ENCODE assay signal across 8 mouse cellular contexts in the genomic region with DNA sequence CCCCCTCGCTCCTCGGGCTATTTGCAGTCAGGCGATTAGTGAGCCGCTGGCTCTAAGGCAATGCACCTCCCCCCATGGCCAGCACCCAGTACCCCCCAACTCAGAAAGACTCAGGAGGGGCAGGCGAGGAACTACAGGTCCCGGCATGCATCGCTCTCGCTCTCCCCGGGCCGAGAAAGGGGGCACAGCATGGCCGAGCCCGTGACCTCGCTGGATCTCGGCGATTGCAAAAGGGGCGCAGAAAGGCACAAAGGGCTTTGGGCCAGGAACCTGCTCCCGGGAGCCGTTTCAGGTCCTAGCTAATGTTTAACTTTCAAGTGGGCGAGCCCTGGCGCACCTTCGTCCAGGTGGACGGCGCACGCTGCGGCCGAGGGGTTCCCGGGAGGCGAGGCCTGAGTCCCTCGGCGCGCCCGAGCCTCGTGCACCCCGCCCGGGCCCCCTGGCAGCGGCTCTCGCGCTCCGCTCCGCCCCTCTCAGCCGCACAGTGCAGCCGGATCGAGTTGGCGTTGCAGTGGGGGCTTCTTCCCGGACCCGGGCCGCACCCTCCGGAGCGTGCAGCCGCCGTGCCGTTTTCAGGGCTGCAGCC. TPM values are rescaled to one million over a fixed set of nuclear protein-coding genes. Genes with fewer than 3 reads are reported as not detected.
A peak's percentile ranks its signal among the peaks of the same experiment; 100 is the strongest.
DNase-seq lines count a peak whose midpoint lies in the region; ATAC-seq and TF ChIP-seq lines count a peak whose summit lies in the region.

No protein-coding gene starts in this region.

- TF ChIP-seq CTCF in CH12.LX (conservative IDR thresholded peaks at IDR 0.05 in 1 of 2, IDR thresholded peaks at IDR 0.05 in 1 of 2; ENCODE audit: low read depth in 2 of 2, low read length in 2 of 2) = no peak
- no peak for TF ChIP-seq CTCF in bone marrow macrophage, adult 2 months (IDR thresholded peaks at IDR 0.05; ENCODE audit: low read depth, low read length)
- no peak for TF ChIP-seq CTCF in embryonic fibroblast, embryonic 13.5 days (IDR thresholded peaks at IDR 0.05; ENCODE audit: borderline replicate concordance, insufficient read depth, low read length)
- no peak for TF ChIP-seq CTCF in heart, postnatal 0 days (IDR thresholded peaks at IDR 0.05; ENCODE audit: low read depth)

- H3K79me2 ChIP-seq in CH12.LX (replicated peaks; ENCODE audit: control insufficient read depth, extremely low read depth, insufficient read depth, poor library complexity, severe bottlenecking) = peaks cover 27% of the 10 kb centered on the region

- peak; percentile 33; the same call in 1 of the 2 replicates for TF ChIP-seq POLR2A in CH12.LX (IDR thresholded peaks at IDR 0.05; ENCODE audit: low read depth, low read length)
- TF ChIP-seq POLR2A in bone marrow macrophage, adult 2 months (IDR thresholded peaks at IDR 0.05; ENCODE audit: borderline replicate concordance, low read depth, low read length) = no peak
- TF ChIP-seq POLR2A in embryonic fibroblast, embryonic 13.5 days (IDR thresholded peaks at IDR 0.05; ENCODE audit: low read depth, low read length) = peak; percentile 18; the same call in 1 of the 2 replicates

- in situ Hi-C loops in CH12.LX (cut with MboI; ENCODE audit: low pct_ligation_motif_present, low pct_unique_long_range_greater_than_20kb, low sequenced_read_pairs) = no loop called here

- H3K4me2 ChIP-seq in CH12.LX (ENCODE audit: insufficient read depth, low read depth, poor library complexity, severe bottlenecking) = peak overlapping the region; percentile 89
- H3K4me2 ChIP-seq in heart, postnatal 0 days (ENCODE audit: low read depth, low read length) = peak overlapping the region; percentile 90

- peaks cover 36 to 40% of the 10 kb centered on the region in 2 experiments for H3K36me3 ChIP-seq in CH12.LX (replicated peaks in 1 of 2; ENCODE audit: control insufficient read depth in 1 of 2, insufficient read depth in 1 of 2, low read length in 1 of 2)
- peaks cover 28% of the 10 kb centered on the region for H3K36me3 ChIP-seq in heart, postnatal 0 days (replicated peaks; ENCODE audit: control insufficient read depth, insufficient read depth, low read length)

- no peak for DNase-seq in CH12.LX (ENCODE audit: extremely low read depth)
- DNase-seq in heart, postnatal 0 days (ENCODE audit: low spot score) = peak; percentile 63
- peak; percentile 86 to 90 for DNase-seq in kidney, postnatal 36 days
- peak; percentile 77 for DNase-seq in lung, postnatal 36 days
- DNase-seq in retina, embryonic 14.5 days (ENCODE audit: low spot score) = peak; percentile 73
- peak; percentile 69 to 75 for DNase-seq in thymus, postnatal 36 days

- H3K4me1 ChIP-seq in CH12.LX (ENCODE audit: control insufficient read depth in 1 of 2, insufficient read depth in 2 of 2) = peaks cover 5 to 18% of the 10 kb centered on the region in 2 experiments; a peak in 3 of 4 replicates
- peaks cover 10% of the 10 kb centered on the region for H3K4me1 ChIP-seq in bone marrow macrophage, adult 2 months (ENCODE audit: control insufficient read depth, insufficient read depth, low read length)
- H3K4me1 ChIP-seq in embryonic fibroblast, embryonic 13.5 days (ENCODE audit: control insufficient read depth, insufficient read depth, low read length) = peaks cover 3% of the 10 kb centered on the region; the same call in 1 of the 2 replicates
- peaks cover 37% of the 10 kb centered on the region for H3K4me1 ChIP-seq in heart, postnatal 0 days (ENCODE audit: control insufficient read depth, insufficient read depth)

- peak overlapping the region; percentile 86 to 100 (median 99) for H3K4me3 ChIP-seq in CH12.LX (replicated peaks in 1 of 3; ENCODE audit: low read depth in 2 of 3, low read length in 2 of 3, poor library complexity in 1 of 3)
- peak overlapping the region; percentile 90 for H3K4me3 ChIP-seq in bone marrow macrophage, adult 2 months (ENCODE audit: insufficient read depth, low read length)
- peak overlapping the region; percentile 94 for H3K4me3 ChIP-seq in embryonic fibroblast, embryonic 13.5 days (ENCODE audit: insufficient read depth, low read length)
- H3K4me3 ChIP-seq in heart, postnatal 0 days (ENCODE audit: low read depth, low read length) = peak overlapping the region; percentile 83

- H3K27ac ChIP-seq in CH12.LX (ENCODE audit: insufficient read depth, low read depth) = peak overlapping the region; percentile 39
- peak overlapping the region; percentile 41 for H3K27ac ChIP-seq in bone marrow macrophage, adult 2 months (ENCODE audit: insufficient read depth, low read depth, low read length)
- peak overlapping the region; percentile 35; the same call in 1 of the 2 replicates for H3K27ac ChIP-seq in embryonic fibroblast, embryonic 13.5 days (ENCODE audit: insufficient read depth, low read length)
- H3K27ac ChIP-seq in heart, postnatal 0 days (ENCODE audit: low read depth) = peak overlapping the region; percentile 88

- no peak for TF ChIP-seq RAD21 in CH12.LX (IDR thresholded peaks at IDR 0.05; ENCODE audit: low read depth, low read length)

- H3K9me3 ChIP-seq in CH12.LX (replicated peaks; ENCODE audit: low read length) = no peaks in the 10 kb centered on the region
- H3K9me3 ChIP-seq in heart, postnatal 0 days (replicated peaks; ENCODE audit: control insufficient read depth, low read length) = no peaks in the 10 kb centered on the region

- peak overlapping the region; percentile 87 for H3K9ac ChIP-seq in CH12.LX (ENCODE audit: insufficient read depth, low read depth)
- peak overlapping the region; percentile 82 for H3K9ac ChIP-seq in heart, postnatal 0 days (replicated peaks; ENCODE audit: low read depth, low read length)

- peak; percentile 57 for ATAC-seq in heart, postnatal 0 days (ENCODE audit: insufficient read depth, low read depth)

- H3K27me3 ChIP-seq in CH12.LX (replicated peaks) = no peaks in the 10 kb centered on the region
- H3K27me3 ChIP-seq in heart, postnatal 0 days (ENCODE audit: control insufficient read depth, insufficient read depth, low read length) = no peaks in the 10 kb centered on the region

- no peak for TF ChIP-seq EP300 in CH12.LX (IDR thresholded peaks at IDR 0.05; ENCODE audit: low read length)
- TF ChIP-seq EP300 in heart, postnatal 0 days (IDR thresholded peaks at IDR 0.05; ENCODE audit: low read depth) = no peak

- dilution Hi-C loops in CH12.LX (cut with MboI; ENCODE audit: extremely low pct_ligation_motif_present, extremely low pct_unique_long_range_greater_than_20kb, low sequenced_read_pairs) = no loop called here

- WGBS in heart, postnatal 0 days = under 1% methylated on average over 52 of the region's 52 CpGs

TF ChIP-seq in CH12.LX, 34 proteins besides CTCF, POLR2A, EP300 and RAD21 (continues in another document):
- TF ChIP-seq ELF1 (IDR thresholded peaks at IDR 0.05; ENCODE audit: low read depth, low read length) (no peak), SMC3 (IDR thresholded peaks at IDR 0.05; ENCODE audit: low read depth, low read length) (no peak), ETS1 (conservative IDR thresholded peaks at IDR 0.05; ENCODE audit: low read depth, low read length) (no peak), NRF1 (IDR thresholded peaks at IDR 0.05; ENCODE audit: low read depth, low read length) (no peak), MAZ (IDR thresholded peaks at IDR 0.05; ENCODE audit: low read depth, low read length) (no peak), TBP (conservative IDR thresholded peaks at IDR 0.05; ENCODE audit: low read depth, low read length) (no peak), UBTF (IDR thresholded peaks at IDR 0.05; ENCODE audit: low read depth, low read length) (0 out of 2 replicates have a peak, but pooled peaks have one; percentile 9), GABPA (IDR thresholded peaks at IDR 0.05; ENCODE audit: insufficient replicate concordance, low read depth, low read length) (no peak), SIN3A (IDR thresholded peaks at IDR 0.05; ENCODE audit: low read length) (peak; percentile 68), MYC (IDR thresholded peaks at IDR 0.05; ENCODE audit: low read depth, low read length) (no peak), ZNF384 (IDR thresholded peaks at IDR 0.05; ENCODE audit: low read depth, low read length) (no peak), MAX (IDR thresholded peaks at IDR 0.05; ENCODE audit: low read length) (peak; percentile 27; the same call in 1 of the 2 replicates), HCFC1 (IDR thresholded peaks at IDR 0.05; ENCODE audit: low read depth, low read length) (peak; percentile 84), KAT2A (IDR thresholded peaks at IDR 0.05; ENCODE audit: insufficient replicate concordance, low read length) (no peak), ZMIZ1 (IDR thresholded peaks at IDR 0.05; ENCODE audit: low read depth, low read length) (no peak), BHLHE40 (IDR thresholded peaks at IDR 0.05; ENCODE audit: low read depth, low read length) (no peak; the same call in 1 of the 2 replicates)

RNA-seq across cellular contexts. Expression of a gene that starts 0.7 kb away (rescaled TPM):
- total RNA-seq in CH12.LX (2012; rRNA removed) (265 and 319 TPM in 2 replicates), CH12.LX (2014; rRNA removed) (190 and 198 TPM in 2 replicates)
- 304 and 366 TPM in 2 replicates for polyA plus RNA-seq in CH12.LX (2012; ENCODE audit: insufficient read length, low read depth)
- 28.9 and 32.7 TPM in 2 replicates for polyA plus RNA-seq in bone marrow macrophage, adult 2 months (2012; ENCODE audit: insufficient read depth, insufficient read length, missing spikeins)
- 79.9 and 102 TPM in 2 replicates for polyA plus RNA-seq in embryonic fibroblast, embryonic 13.5 days (2011; ENCODE audit: insufficient read length, low read depth, missing spikeins)
- total RNA-seq in heart, postnatal 0 days (2014; rRNA removed; ENCODE audit: low replicate concordance) = 148 and 154 TPM in 2 replicates
- polyA plus RNA-seq in heart, postnatal 0 days (2015; fragmentation: Nextera tagmentation; extraction: Ambion mirVana) = 217 and 226 TPM in 2 replicates

RNA-seq across cellular contexts. Expression of a gene that starts 13.1 kb away (rescaled TPM):
- total RNA-seq in CH12.LX (2012; rRNA removed) = 16.8 and 17.9 TPM in 2 replicates
- total RNA-seq in CH12.LX (2014; rRNA removed) = 5.3 and 8.0 TPM in 2 replicates
- polyA plus RNA-seq in CH12.LX (2012; ENCODE audit: insufficient read length, low read depth) = 45.1 and 45.3 TPM in 2 replicates
- polyA plus RNA-seq in bone marrow macrophage, adult 2 months (2012; ENCODE audit: insufficient read depth, insufficient read length, missing spikeins) = 5.5 and 6.8 TPM in 2 replicates
- 12.1 and 15.2 TPM in 2 replicates for polyA plus RNA-seq in embryonic fibroblast, embryonic 13.5 days (2011; ENCODE audit: insufficient read length, low read depth, missing spikeins)
- 29.2 and 62.3 TPM in 2 replicates for total RNA-seq in heart, postnatal 0 days (2014; rRNA removed; ENCODE audit: low replicate concordance)
- 22.0 and 22.6 TPM in 2 replicates for polyA plus RNA-seq in heart, postnatal 0 days (2015; fragmentation: Nextera tagmentation; extraction: Ambion mirVana)

RNA-seq across cellular contexts. Expression of a gene that starts 38.7 kb away (rescaled TPM):
- total RNA-seq in CH12.LX (2012; rRNA removed) (0.13 TPM in 2 replicates), CH12.LX (2014; rRNA removed) (not detected in 2 replicates)
- 1.1 and 1.3 TPM in 2 replicates for polyA plus RNA-seq in CH12.LX (2012; ENCODE audit: insufficient read length, low read depth)
- polyA plus RNA-seq in bone marrow macrophage, adult 2 months (2012; ENCODE audit: insufficient read depth, insufficient read length, missing spikeins) = not detected in 2 replicates
- polyA plus RNA-seq in embryonic fibroblast, embryonic 13.5 days (2011; ENCODE audit: insufficient read length, low read depth, missing spikeins) = 3.5 and 9.1 TPM in 2 replicates
- total RNA-seq in heart, postnatal 0 days (2014; rRNA removed; ENCODE audit: low replicate concordance) = 0.85 and 8.2 TPM in 2 replicates
- polyA plus RNA-seq in heart, postnatal 0 days (2015; fragmentation: Nextera tagmentation; extraction: Ambion mirVana) = 1.6 and 2.2 TPM in 2 replicates

Comparison
In these comparisons a context has a peak if more than half of its experiments do, and no peak if none do; other contexts are left out.
1. H3K27ac ChIP-seq: peak in every context shown above with its lines; median percentile 88 in heart, postnatal 0 days; 41 in bone marrow macrophage, adult 2 months; 39 in CH12.LX; 35 in embryonic fibroblast, embryonic 13.5 days.